Comparison of ENCODE assay signal across 8 mouse cellular contexts in genomic region chr10:80142530-80142925, GRCm38 (mm10). TPM values are rescaled to one million over a fixed set of nuclear protein-coding genes. Genes with fewer than 3 reads are reported as not detected.
DNase-seq lines count a peak whose midpoint lies in the region; ATAC-seq and TF ChIP-seq lines count a peak whose summit lies in the region.

No protein-coding gene starts in this region.

- peak overlapping the region; percentile 88 for H3K27ac ChIP-seq in lung, embryonic 14.5 days (ENCODE audit: low read depth)
- H3K27ac ChIP-seq in forebrain, embryonic 10.5 days, result peak overlapping the region; percentile 89
- H3K27ac ChIP-seq in neural tube, embryonic 12.5 days, result peak overlapping the region; percentile 29

- H3K4me3 ChIP-seq in lung, embryonic 14.5 days (ENCODE audit: low read depth, low read length), result peak overlapping the region; percentile 73
- peak overlapping the region; percentile 95 for H3K4me3 ChIP-seq in forebrain, embryonic 10.5 days
- H3K4me3 ChIP-seq in neural tube, embryonic 12.5 days, result peak overlapping the region; percentile 67

- no peaks in the 10 kb centered on the region for H3K9me3 ChIP-seq in lung, embryonic 14.5 days (ENCODE audit: low read depth, low read length)
- no peaks in the 10 kb centered on the region for H3K9me3 ChIP-seq in forebrain, embryonic 10.5 days
- H3K9me3 ChIP-seq in neural tube, embryonic 12.5 days, result no peaks in the 10 kb centered on the region

- peak overlapping the region; percentile 77 for H3K4me2 ChIP-seq in lung, embryonic 14.5 days
- H3K4me2 ChIP-seq in neural tube, embryonic 12.5 days (replicated peaks), result peak overlapping the region; percentile 88

- ATAC-seq in lung, embryonic 14.5 days (ENCODE audit: insufficient read depth), result no peak
- no peak for ATAC-seq in neural tube, embryonic 12.5 days (ENCODE audit: low FRiP score, low read depth)

- peaks cover 23% of the 10 kb centered on the region for H3K27me3 ChIP-seq in lung, embryonic 14.5 days (ENCODE audit: insufficient read depth, low read length)
- peaks cover 21% of the 10 kb centered on the region for H3K27me3 ChIP-seq in forebrain, embryonic 10.5 days (ENCODE audit: poor library complexity, severe bottlenecking)
- peaks cover 8% of the 10 kb centered on the region; the same call in 1 of the 2 replicates for H3K27me3 ChIP-seq in neural tube, embryonic 12.5 days (replicated peaks)

- peaks cover 33% of the 10 kb centered on the region for H3K36me3 ChIP-seq in lung, embryonic 14.5 days (ENCODE audit: insufficient read depth)
- H3K36me3 ChIP-seq in forebrain, embryonic 10.5 days (replicated peaks), result peaks cover 41% of the 10 kb centered on the region
- peaks cover 34% of the 10 kb centered on the region for H3K36me3 ChIP-seq in neural tube, embryonic 12.5 days

- 0% methylated on average over 15 of the region's 15 CpGs for WGBS in lung, embryonic 14.5 days
- WGBS in forebrain, embryonic 10.5 days, result under 1% methylated on average over 15 of the region's 15 CpGs
- 0% methylated on average over 15 of the region's 15 CpGs for WGBS in neural tube, embryonic 12.5 days

- DNase-seq in lung, embryonic 14.5 days, result no peak
- DNase-seq in lung, postnatal 14 days, result no peak
- DNase-seq in forebrain, embryonic 10.5 days (ENCODE audit: extremely low spot score, low spot score), result no peak
- peak; percentile 72 for DNase-seq in kidney, postnatal 36 days
- no peak for DNase-seq in ovary, adult 18-20 months (ENCODE audit: low spot score)
- no peak for DNase-seq in layer of hippocampus, adult 9-10 months (ENCODE audit: low spot score)
- DNase-seq in gastrocnemius, postnatal 14 days, result no peak

- H3K9ac ChIP-seq in lung, embryonic 14.5 days, result peak overlapping the region; percentile 82
- peak overlapping the region; percentile 82 for H3K9ac ChIP-seq in neural tube, embryonic 12.5 days

- TF ChIP-seq CTCF in lung, embryonic 14.5 days (IDR thresholded peaks at IDR 0.05; ENCODE audit: low read depth), result no peak

- H3K4me1 ChIP-seq in lung, embryonic 14.5 days (ENCODE audit: insufficient read depth), result peaks cover 9% of the 10 kb centered on the region; the same call in 1 of the 2 replicates
- H3K4me1 ChIP-seq in forebrain, embryonic 10.5 days, result peaks cover 92% of the 10 kb centered on the region
- peaks cover 63% of the 10 kb centered on the region for H3K4me1 ChIP-seq in neural tube, embryonic 12.5 days

- intact Hi-C loops in gastrocnemius, postnatal 14 days (cut with DNase I; ENCODE audit: low total_unique reads), result no loop called here

RNA-seq across cellular contexts. Expression of gene Cbarp, which starts 1.9 kb away (rescaled TPM):
- 3.8 and 5.5 TPM in 2 replicates for polyA plus RNA-seq in lung, embryonic 14.5 days (2014; fragmentation: Nextera tagmentation; extraction: Ambion mirVana)
- 6.8 and 7.3 TPM in 2 replicates for polyA plus RNA-seq in forebrain, embryonic 10.5 days (2016; fragmentation: Nextera tagmentation; extraction: Ambion mirVana)
- polyA plus RNA-seq in neural tube, embryonic 12.5 days (2016; fragmentation: Nextera tagmentation; extraction: Ambion mirVana), result 26.5 and 27.3 TPM in 2 replicates
- total RNA-seq in gastrocnemius, postnatal 14 days (2021), result 1 to 10 TPM; 1.6 TPM

RNA-seq across cellular contexts. Expression of gene Atp5d, which starts 4.1 kb away (rescaled TPM):
- polyA plus RNA-seq in lung, embryonic 14.5 days (2014; fragmentation: Nextera tagmentation; extraction: Ambion mirVana), result 493 and 529 TPM in 2 replicates
- polyA plus RNA-seq in forebrain, embryonic 10.5 days (2016; fragmentation: Nextera tagmentation; extraction: Ambion mirVana), result 495 and 498 TPM in 2 replicates
- 396 and 422 TPM in 2 replicates for polyA plus RNA-seq in neural tube, embryonic 12.5 days (2016; fragmentation: Nextera tagmentation; extraction: Ambion mirVana)
- total RNA-seq in gastrocnemius, postnatal 14 days (2021), result 100 to 1,000 TPM; 657 to 736 TPM

RNA-seq across cellular contexts. Expression of gene Midn, which starts 5.5 kb away (rescaled TPM):
- 32.6 and 34.2 TPM in 2 replicates for polyA plus RNA-seq in lung, embryonic 14.5 days (2014; fragmentation: Nextera tagmentation; extraction: Ambion mirVana)
- polyA plus RNA-seq in forebrain, embryonic 10.5 days (2016; fragmentation: Nextera tagmentation; extraction: Ambion mirVana), result 19.1 and 19.8 TPM in 2 replicates
- polyA plus RNA-seq in neural tube, embryonic 12.5 days (2016; fragmentation: Nextera tagmentation; extraction: Ambion mirVana), result 40.8 and 45.1 TPM in 2 replicates
- total RNA-seq in gastrocnemius, postnatal 14 days (2021), result 10 to 100 TPM; 40.3 to 43.6 TPM

RNA-seq across cellular contexts. Expression of gene Cirbp, which starts 23.3 kb away (rescaled TPM):
- 71.8 and 71.9 TPM in 2 replicates for polyA plus RNA-seq in lung, embryonic 14.5 days (2014; fragmentation: Nextera tagmentation; extraction: Ambion mirVana)
- 90.9 and 116 TPM in 2 replicates for polyA plus RNA-seq in forebrain, embryonic 10.5 days (2016; fragmentation: Nextera tagmentation; extraction: Ambion mirVana)
- 262 and 273 TPM in 2 replicates for polyA plus RNA-seq in neural tube, embryonic 12.5 days (2016; fragmentation: Nextera tagmentation; extraction: Ambion mirVana)
- total RNA-seq in gastrocnemius, postnatal 14 days (2021), result 10 to 100 TPM; 41.4 to 41.5 TPM

RNA-seq across cellular contexts. Expression of gene Stk11, which starts 26.9 kb away (rescaled TPM):
- 28.7 and 29.7 TPM in 2 replicates for polyA plus RNA-seq in lung, embryonic 14.5 days (2014; fragmentation: Nextera tagmentation; extraction: Ambion mirVana)
- polyA plus RNA-seq in forebrain, embryonic 10.5 days (2016; fragmentation: Nextera tagmentation; extraction: Ambion mirVana), result 14.4 and 18.1 TPM in 2 replicates
- polyA plus RNA-seq in neural tube, embryonic 12.5 days (2016; fragmentation: Nextera tagmentation; extraction: Ambion mirVana), result 17.4 and 23.9 TPM in 2 replicates
- 10 to 100 TPM; 87.6 to 98.0 TPM for total RNA-seq in gastrocnemius, postnatal 14 days (2021)

Comparison
In these comparisons a context has a peak if more than half of its experiments do, and no peak if none do; other contexts are left out.
1. DNase-seq: peak in kidney, postnatal 36 days (2 of 2); none in lung, embryonic 14.5 days (single experiment), lung, postnatal 14 days (single experiment), forebrain, embryonic 10.5 days (single experiment), ovary, adult 18-20 months (single experiment), layer of hippocampus, adult 9-10 months (single experiment) and gastrocnemius, postnatal 14 days (single experiment).
2. H3K27ac ChIP-seq: peak in every context shown above with its lines; median percentile 89 in forebrain, embryonic 10.5 days; 88 in lung, embryonic 14.5 days; 29 in neural tube, embryonic 12.5 days.
3. Peak in every context shown above with its lines, with median percentiles within 50 percentile points of each other: H3K4me3 ChIP-seq.